Mouse (Mus musculus): Measurements from ENCODE around the gene Tmprss6.

- TF ChIP-seq POLR2A (IDR thresholded peaks at IDR 0.05; ENCODE audit: insufficient read length, low read depth) (no peak), REST (IDR thresholded peaks at IDR 0.05; ENCODE audit: insufficient read depth, insufficient read length) (no peak), POLR2AphosphoS2 (IDR thresholded peaks at IDR 0.05; ENCODE audit: insufficient read length, low read depth) (no peak), E2F4 (IDR thresholded peaks at IDR 0.05; ENCODE audit: insufficient read depth) (no peak), TCF12 (IDR thresholded peaks at IDR 0.05; ENCODE audit: insufficient read depth, poor library complexity, severe bottlenecking) (no peak), MYOG (IDR thresholded peaks at IDR 0.05; ENCODE audit: control insufficient read depth in 1 of 3, insufficient read depth in 1 of 3, insufficient read length in 2 of 3, low read depth in 2 of 3) (no peak), CEBPB (IDR thresholded peaks at IDR 0.05; ENCODE audit: insufficient read depth, poor library complexity, severe bottlenecking) (no peak), MAX (IDR thresholded peaks at IDR 0.05; ENCODE audit: low read depth) (no peak), USF1 (IDR thresholded peaks at IDR 0.05; ENCODE audit: low read depth) (no peak), SRF (IDR thresholded peaks at IDR 0.05; ENCODE audit: control insufficient read depth, insufficient read length, low read depth) (no peak)
These were observed 11.7 kb upstream of the Tmprss6 start for GRCm38 (mm10) chr15:78480111-78480510.
